Mouse (Mus musculus): ENCODE data around the gene Rpl22l1.

GRCm38 (mm10) chr3:28776491-28776890 is 28.7 kb upstream of the Rpl22l1 start:
- TF ChIP-seq POLR2A (IDR thresholded peaks at IDR 0.05; ENCODE audit: low read depth, low read length) (no peak), CHD2 (IDR thresholded peaks at IDR 0.05; ENCODE audit: low read length) (no peak), CTCF (conservative IDR thresholded peaks at IDR 0.05 in 1 of 2, IDR thresholded peaks at IDR 0.05 in 1 of 2; ENCODE audit: low read depth in 2 of 2, low read length in 2 of 2) (no peak), ZMIZ1 (IDR thresholded peaks at IDR 0.05; ENCODE audit: low read depth, low read length) (no peak), USF2 (conservative IDR thresholded peaks at IDR 0.05; ENCODE audit: low read depth, low read length) (no peak), MAFK (IDR thresholded peaks at IDR 0.05; ENCODE audit: insufficient replicate concordance, low read length) (no peak), E2F4 (IDR thresholded peaks at IDR 0.05; ENCODE audit: insufficient replicate concordance, low read depth, low read length) (no peak), MAX (IDR thresholded peaks at IDR 0.05; ENCODE audit: low read length) (no peak)
